Mouse (Mus musculus) C3H10T1/2 (cell line): ENCODE results near the gene Tmem206. TPM values are rescaled to one million over a fixed set of nuclear protein-coding genes. Genes with fewer than 3 reads are reported as not detected.

Experiments used
- polyA plus RNA-seq, 2 experiments: library from polyadenylated mRNA; unstranded; fragments of >200 nt; fragmentation: generic; extraction: Trizol; gene quantifications; one replicate each; pipeline ENCODE4 v1.2.1; 2012; ENCODE audit warnings: missing spikeins in 2 of 2

Tmem206 gene
- 1 to 10 TPM; 1.8 to 5.9 TPM for polyA plus RNA-seq

DNA sequence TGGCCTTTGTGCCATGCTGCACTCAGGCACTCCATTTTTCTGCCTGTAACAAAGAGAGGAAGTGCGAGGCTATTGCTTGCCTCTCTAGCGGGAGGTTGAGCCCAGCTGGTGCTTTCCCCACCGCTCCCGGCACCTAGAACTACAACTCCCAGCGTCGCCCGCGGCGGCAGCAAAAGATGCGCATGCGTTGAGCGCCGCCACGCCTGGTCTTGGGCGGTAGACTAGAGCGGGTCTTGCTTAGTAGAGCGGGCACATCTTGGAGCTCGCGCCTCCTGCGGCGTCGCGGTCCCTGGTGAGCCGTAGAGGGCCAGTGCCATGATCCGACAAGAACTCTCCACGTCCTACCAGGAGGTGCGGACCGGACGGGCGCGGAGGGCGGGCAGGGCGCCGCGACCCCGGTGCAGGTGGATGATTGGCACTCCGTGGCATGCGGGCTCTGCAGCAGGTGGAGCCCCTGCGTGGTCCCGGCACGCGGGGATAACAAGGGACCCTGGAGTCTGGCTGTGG is at the start of gene Tmem206:
Gene Tmem206 (plus strand): TSS at position 187 of the 507 bp plus-strand sequence.

DNA sequence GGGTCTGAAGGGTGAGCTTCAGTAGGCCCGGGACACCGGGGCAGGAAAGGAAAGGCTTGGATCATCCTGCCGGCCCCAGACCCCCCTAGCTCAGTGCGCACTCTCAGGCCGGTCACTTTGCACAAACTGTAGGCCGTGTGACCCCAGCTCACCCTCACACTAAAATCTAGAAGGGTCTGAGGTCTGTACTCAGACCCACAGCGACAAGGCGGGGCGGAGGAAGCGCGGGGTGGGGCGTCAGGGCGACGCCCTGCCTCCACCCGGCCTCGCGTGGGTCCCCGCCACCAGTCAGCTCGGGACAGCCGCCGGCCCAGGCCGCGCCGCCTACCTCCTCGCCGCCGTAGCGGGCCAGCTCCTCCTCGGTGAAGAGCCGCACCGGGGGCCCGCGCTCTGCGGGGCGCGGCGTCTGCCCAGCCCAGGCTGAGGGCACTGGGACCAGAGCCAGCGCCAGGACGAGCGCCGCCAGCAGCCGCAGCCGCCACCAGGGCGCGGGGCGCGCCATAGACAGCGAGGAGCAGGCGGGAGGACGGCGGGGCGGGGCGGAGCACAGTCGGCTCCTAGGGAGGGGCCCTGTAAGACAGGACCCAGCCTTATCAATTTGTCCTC is 8.0 kb upstream of the Tmem206 start, which contains the start of gene Nenf:
Gene Nenf (minus strand): TSS at position 604 of the 606 bp plus-strand sequence.

Other genes with a start within 250 kb of the Tmem206 start
- gene Batf3, start 228.1 kb upstream of the Tmem206 start, polyA plus RNA-seq: under 1 TPM; 0.37 to 0.61 TPM
- not detected for gene Fam71a, start 161.1 kb upstream of the Tmem206 start, polyA plus RNA-seq
- gene Atf3, start 107.9 kb upstream of the Tmem206 start, polyA plus RNA-seq: 1 to 10 TPM in 1 of 2 experiments, under 1 TPM in 1; 0.20 to 1.1 TPM
- 100 to 1,000 TPM; 143 to 543 TPM for gene Nenf, start 7.7 kb upstream of the Tmem206 start, polyA plus RNA-seq
- gene Ppp2r5a, start 77.4 kb downstream of the Tmem206 start, polyA plus RNA-seq: 10 to 100 TPM in 1 of 2 experiments, 1 to 10 TPM in 1; 2.6 to 19.5 TPM
- 1 to 10 TPM in 1 of 2 experiments, under 1 TPM in 1; 0.75 to 2.3 TPM for gene Dtl, start 249.6 kb downstream of the Tmem206 start, polyA plus RNA-seq
- gene Ints7, start 249.7 kb downstream of the Tmem206 start, polyA plus RNA-seq: 10 to 100 TPM in 1 of 2 experiments, 1 to 10 TPM in 1; 6.6 to 13.3 TPM